Mouse (Mus musculus) heart, adult 2 months (tissue): ENCODE data around the gene Palld.

ENCODE experiments used
- CTCF ChIP-seq: fragments of 200-600 bp; IDR thresholded peaks from 2 replicates; pipeline ENCODE4 v1.8.1; 2022; ENCODE audit warnings: antibody characterized with exemption, mild to moderate bottlenecking, moderate library complexity
- POLR2A ChIP-seq: fragments of 200-500 bp; IDR thresholded peaks from 2 replicates; pipeline ENCODE4 v1.6.1; 2011; ENCODE audit warnings: mild to moderate bottlenecking, low read depth, low read length, control low read depth; ENCODE audit not compliant: insufficient read depth

DNA sequence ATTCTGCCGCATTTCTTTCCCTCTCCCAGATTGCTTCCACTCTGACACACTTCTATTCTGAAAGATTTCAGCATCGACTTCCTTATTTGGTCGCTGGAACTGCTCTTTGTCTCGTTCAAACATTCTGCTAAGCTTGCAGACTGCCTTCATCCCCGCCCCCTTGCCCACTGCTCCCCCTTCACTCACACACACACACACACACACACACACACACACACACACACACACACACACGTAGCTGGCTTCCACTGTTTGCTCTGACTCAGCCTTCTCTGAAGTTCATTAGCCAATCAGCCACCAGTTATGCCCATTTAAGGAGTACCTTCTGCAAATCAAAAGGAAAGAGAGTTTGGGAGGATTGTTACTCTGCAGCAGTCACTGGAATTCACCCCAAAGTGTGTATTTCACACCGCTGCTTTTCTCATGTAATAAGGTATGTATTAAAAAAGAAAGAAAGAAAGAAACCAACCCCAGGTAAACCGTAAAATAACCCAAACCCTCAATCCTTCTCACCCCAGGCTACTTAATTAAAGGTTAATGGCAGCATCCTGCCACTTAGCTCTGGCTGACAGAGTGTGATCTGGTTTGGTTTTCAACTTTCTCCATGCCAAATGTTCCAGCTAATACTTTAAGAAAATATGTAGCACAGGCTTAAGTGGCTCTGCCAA is 295.6 kb downstream of the Palld start:
- TF ChIP-seq CTCF (no peak), POLR2A (no peak)
